Mouse (Mus musculus): Measurements from ENCODE around the gene Mex3a.
A peak's percentile ranks its signal among the peaks of the same experiment; 100 is the strongest.

Gene Mex3a

DNA sequence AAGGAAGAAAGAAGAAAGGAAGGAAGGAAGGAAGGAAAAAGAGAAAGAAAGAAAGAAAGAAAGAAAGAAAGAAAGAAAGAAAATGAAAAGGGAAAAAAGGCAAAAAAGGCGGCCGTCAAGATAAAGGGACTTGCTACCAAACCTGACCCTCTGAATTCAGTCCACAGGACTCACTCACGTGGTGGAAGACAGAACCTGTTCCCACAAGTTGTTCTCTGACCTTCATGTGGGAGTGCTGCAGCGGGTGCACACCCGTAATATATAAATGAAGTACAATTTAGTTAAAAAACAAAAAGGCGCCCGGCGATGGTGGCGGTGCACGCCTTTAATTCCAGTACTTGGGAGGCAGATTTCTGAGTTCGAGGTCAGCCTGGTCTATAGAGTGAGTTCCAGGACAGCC lies 3.5 kb upstream of the Mex3a start:
- DNase-seq (ENCODE audit: low spot score in 2 of 2) = no peak

DNA sequence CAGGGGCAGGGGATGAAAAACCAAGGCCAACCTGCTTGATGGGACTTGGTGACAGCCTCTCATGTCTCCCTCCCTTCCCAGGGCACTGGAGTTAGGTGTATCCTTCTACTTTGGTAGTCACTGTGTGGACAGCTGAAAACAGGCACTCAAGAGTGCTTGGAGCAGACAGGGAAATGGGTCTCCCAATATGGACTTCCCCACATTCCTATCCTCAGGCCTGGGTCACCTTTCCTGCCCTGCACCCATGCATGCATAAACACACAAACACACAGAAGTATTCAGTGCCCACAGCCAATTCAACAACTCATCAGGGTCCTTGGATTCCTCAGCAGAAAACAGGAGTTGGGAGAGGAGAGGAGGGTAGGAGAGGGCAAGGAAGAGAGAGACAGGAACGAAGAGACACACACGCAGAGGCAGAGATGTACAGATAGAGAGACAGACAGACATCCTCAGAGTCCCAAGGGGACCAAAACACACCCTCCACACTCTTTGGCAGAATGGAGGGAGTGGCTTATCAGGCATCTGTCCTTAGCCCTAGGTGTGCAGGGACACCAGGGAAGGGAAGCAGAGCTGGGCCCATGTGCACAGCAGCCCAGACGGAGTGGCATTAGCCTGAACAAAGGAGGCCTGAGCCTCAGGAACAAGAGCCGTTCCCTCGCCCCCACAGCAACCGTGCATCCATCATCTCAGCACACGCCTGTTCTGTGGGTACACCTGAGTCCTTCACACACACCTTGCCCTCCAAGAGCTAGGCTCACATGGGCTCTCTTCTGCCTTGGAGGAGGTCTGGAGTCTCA lies 2.8 kb upstream of the Mex3a start:
- no peak for DNase-seq (ENCODE audit: low spot score in 2 of 2)

DNA sequence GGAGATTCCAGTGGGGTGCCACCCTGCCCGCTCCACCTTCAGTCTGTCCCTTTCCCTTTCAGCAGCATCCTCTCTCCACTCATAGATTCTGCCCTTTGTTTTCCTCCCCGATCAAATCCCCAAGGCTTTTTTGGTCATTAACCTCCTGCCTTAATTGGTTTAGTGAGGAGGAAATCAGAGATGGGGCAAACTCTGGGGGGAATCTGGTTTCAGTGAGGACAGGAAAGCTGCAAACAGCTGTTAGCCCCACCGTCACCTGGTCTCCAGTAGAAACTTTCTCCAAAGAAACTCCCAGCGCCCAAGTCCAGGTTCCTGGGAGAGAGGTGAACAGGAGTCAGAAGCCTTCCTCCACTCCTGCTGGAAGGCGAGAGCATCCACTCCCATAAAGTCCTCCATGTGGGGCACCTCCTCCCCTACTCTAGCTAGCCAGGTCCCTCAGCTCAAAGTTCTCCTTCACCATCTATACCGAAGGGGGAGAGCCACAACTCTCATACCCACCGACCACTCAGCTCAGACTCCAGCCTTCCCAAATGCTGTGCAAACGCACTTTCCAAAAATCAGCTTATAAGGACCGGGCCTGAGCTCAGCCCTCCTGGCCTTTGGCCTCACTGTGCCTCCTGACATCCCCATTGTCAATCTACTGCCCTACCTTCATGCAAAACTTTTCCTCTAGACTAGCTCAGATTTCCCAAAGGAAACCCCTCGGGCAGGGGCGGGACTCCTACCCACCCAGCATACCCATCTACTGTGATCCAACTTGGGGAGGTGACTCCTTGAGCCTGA lies 1.9 kb upstream of the Mex3a start:
- no peak for DNase-seq (ENCODE audit: low spot score in 2 of 2)

DNA sequence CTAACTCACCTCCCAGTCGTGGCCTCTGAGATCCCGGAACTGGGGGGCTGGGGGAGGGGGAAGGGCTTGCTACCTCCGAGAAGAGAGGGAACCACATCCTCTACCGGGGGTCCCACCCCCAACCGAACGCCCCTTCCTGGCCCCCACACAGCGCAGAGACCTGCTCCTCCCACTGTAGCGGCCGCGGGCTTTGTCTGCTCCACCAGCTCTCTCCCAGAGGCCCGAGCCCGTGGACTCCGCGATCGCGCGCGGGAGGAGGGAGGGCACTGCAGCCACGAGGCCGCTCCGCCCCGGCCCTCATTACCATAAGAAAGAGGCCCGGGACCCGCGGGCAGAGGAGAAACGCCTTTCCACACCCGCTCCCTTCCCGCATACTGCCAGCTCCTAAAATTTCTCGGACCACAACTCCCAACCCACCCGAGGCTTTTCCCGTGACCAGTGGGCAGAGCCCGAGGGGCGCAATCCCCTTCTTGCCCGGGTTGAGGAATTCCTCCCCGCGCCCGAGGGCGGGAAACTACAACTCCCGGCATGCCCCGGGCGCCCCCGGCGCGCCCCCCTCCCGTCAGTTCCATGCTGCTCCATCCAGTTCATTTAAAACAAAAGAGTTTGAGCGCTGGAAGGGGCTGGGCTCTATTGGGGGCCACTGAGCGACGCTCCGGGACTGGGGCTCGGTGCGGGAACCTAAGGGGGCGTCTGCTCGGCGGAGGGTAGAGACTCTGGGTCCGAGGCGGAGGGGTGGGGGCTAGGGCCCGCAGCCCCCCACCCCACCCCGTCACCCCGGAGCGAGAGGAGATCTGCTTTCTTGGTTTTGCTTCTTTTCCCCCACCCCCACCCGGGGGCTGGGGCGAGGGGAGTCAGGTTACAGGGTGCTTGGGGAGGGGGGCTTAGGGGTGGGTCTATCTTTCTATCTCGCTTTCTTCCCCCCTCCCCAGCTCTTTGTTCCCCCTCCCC lies 572 bp upstream of the Mex3a start:
- peak; percentile 87 to 88 for DNase-seq (ENCODE audit: low spot score in 2 of 2)

DNA sequence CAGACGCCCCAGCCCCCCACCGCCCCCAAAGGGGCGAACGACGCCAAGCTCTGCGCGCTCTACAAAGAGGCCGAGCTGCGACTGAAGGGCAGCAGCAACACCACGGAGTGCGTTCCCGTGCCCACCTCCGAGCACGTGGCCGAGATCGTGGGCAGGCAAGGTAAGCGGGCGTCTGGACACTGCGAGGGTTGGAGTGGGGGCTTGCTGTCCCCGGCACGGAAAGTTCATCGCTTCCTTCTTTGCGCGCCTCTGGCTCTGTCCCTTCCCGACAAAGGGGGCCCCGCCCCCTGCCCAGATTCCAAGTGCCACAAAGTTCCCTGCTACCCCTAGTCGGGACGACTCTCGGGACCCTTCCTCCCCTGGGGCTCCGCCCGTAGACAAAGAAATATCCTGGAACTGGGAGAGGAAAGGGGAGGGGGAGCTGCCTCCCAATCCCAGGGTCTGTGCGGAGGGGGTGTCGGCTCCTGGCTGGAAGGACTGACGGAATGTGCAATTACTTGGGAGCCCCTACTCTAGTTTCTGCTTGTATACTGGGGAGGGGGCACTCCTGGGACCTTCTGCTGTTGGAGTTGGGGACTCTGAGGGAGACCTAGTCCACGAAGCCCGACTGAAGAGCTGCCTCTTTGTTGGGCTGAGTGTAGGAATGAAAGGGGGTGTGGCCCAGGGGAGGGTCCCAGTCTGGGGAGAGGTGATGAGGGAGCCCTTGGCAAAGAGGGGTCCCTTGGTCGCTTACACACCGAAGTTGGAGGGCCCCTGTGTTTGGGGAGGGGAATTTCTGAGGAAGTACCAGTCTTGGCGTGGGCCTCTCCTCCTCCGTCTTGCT lies 705 bp downstream of the Mex3a start:
- DNase-seq (ENCODE audit: low spot score in 2 of 2) = peak in 1 of 2 experiments; percentile 47

DNA sequence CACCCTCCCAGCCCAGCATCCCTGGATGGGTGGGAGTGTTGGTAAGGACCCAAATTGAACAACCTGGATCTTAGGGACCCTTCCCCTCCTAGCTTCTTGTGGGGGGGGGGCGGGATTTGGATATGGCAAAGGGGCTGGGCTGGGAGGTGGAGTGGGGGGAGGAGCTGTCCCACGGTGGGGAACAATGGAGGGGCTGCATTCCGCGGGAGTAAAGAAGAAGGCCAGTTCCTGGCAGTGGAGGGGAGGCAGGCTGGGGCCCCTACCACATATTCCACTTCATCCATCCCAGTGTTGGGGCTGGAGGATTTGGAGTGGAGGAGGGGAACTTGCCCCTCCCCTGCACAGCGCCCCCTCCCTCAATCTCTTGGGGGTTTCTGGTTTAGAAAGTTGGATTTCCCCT lies 1.5 kb downstream of the Mex3a start:
- no peak for DNase-seq (ENCODE audit: low spot score in 2 of 2)

DNA sequence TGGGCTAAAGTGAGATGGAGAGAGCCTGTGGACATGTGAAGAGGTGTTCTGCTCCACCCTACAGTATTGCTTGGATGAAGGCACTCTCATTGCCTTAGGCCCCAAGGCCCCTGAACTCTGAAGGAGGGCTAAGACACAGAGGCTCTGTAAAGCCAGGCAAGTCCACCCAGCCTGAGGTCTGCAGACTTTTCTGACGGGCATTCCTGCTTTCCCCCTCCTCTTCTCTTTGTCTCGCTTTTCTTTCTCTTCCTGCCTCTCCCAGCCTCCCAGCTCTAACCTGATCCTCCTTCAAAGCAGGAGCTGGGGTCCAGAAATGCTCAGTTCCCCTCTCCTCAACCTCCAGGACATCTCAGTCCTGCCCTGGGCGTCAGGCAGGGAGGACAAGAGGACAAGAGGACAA lies 2.8 kb downstream of the Mex3a start:
- no peak for DNase-seq (ENCODE audit: low spot score in 2 of 2)

DNA sequence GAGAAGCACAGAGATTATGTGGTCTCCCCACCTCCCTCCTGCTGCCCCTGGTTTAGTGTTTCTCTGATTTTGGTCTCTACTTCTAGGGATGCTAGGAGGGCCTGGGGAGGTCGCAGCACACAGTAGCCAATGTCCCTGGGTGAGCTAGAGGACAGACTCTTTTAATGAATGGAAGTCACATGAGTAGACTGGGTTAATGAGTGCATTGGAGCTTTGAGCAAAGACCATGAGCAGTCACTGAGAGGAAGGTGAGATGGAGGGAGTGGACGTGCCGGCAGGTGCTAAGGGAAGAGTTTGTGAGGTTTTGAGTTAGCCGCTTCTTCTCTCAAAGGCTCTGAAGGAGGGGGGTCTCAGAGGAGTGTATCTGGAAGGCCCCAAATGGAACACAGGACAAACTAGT lies 3.3 kb downstream of the Mex3a start:
- no peak for DNase-seq (ENCODE audit: low spot score in 2 of 2)

DNA sequence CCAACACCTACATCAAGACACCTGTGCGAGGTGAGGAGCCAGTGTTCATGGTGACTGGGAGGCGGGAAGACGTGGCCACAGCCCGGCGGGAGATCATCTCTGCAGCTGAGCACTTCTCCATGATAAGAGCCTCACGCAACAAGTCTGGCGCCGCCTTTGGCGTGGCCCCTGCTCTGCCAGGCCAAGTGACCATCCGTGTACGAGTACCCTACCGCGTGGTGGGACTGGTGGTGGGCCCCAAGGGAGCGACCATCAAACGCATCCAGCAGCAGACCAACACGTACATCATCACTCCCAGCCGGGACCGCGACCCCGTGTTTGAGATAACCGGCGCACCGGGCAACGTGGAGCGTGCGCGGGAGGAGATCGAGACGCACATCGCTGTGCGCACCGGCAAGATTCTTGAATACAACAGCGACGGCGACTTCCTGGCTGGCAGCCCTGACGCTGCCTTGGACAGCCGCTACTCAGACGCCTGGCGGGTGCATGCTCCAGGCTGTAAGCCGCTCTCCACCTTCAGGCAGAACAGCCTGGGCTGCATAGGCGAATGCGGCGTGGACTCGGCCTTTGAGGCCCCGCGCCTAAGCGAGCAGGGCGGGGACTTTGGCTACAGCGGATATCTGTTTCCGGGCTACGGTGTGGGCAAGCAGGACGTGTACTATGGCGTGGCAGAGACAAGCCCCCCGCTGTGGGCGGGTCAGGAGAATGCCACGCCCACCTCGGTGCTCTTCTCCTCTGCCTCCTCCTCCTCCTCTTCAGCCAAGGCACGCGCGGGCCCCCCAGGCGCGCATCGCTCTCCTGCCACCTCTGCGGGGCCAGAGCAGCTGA lies 4.1 kb downstream of the Mex3a start:
- DNase-seq (ENCODE audit: low spot score in 2 of 2) = peak; percentile 73 to 74

DNA sequence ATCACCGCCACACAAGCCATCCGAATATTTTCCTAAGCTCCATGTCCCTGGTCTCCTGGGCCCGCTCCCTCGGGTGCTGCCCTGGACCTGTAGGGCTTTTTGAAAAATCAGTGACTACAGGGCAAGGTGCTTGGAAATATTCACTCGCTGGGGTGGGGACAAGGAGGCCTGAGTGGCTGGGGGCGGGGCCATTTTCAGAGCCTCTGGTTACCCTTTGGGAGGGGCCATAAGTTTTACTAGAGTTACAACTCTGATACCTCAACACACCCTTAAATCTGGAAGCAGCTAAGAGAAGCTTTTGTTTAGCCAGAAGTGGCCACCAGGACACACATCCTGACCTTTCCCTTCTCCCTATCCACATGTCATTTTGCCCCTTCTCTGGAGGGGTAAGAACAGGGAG lies 5.0 kb downstream of the Mex3a start:
- DNase-seq (ENCODE audit: low spot score in 2 of 2) = no peak

DNA sequence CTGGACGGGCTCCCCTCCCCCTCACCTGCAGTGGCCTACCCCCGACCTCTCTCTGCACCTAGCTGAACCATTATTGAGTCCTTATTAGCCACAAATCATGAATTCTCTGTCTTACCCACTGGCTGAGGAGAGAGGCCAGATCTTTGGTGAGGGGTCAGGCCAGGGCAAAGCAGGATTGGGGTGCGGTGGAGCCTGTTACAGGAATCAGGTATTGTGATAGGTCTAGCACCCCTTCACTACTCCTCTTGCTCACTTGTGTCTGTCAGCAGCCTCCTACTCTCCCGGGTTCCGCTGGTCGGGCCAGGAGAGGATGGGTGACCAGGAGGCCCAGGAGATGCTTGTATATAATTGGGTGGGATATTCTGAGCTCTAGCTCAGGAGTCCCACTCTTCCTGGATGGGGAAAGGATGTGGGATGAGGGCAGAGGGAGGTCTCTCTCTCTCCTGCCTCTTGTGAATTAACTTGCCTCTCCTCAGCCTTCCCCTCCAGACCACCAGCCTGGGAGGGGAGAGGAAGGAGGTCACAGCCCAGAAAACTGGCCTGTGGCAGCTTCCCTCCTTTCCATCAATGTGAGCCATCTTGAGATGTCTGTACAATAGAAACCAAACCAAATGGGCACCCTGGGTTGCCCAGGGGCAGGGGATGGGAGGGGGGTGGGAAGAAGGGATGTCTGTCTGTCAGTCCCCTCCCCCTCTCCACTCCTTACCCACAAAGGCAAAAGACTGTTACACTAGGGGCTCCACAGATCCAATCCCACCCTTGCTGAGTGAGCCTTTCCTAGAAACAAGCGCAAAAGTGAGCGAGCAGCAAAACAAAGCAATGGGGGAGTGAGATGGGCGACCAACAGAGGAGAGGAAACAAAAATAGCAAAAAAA lies 6.3 kb downstream of the Mex3a start:
- DNase-seq (ENCODE audit: low spot score in 2 of 2) = no peak

DNA sequence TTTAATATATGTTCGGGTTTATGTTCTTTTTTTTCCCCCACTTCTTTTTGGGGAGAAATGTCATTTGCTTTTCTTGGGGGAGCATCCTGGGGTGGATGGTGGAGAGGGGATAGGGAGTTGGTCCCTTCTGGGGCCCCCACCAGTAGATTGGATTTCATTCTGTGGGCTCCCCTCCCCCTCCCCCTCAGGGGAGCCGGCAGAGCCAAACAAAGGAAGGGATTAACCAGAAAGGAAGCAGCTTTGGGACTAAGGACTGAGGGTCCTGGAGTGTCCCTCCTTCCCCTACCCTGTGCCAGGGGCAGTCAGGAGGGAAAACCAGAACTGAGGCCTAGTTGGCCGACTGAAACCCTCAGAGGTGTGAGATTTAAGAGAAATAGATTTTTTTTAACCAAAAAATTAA lies 7.2 kb downstream of the Mex3a start:
- no peak for DNase-seq (ENCODE audit: low spot score in 2 of 2)

DNA sequence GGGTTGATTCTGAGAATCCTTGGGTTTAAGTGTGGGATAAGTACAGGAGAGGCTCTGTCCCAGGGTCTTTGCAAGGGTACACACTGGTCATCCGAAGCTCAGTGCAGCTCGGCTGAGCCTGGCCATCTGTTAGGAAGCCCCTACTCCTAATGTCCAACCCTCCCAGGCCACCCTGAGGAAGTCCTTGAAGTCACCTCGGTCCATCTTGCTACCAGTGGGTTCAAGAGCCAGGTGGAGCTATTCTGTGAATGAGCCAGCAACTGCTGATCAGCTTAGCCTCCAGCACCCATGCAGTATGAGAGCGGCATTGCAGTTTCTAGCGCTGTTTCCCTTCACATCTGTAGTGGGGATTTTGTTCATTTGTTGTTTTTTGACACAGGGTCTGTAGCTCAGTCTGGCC lies 7.9 kb downstream of the Mex3a start:
- no peak for DNase-seq (ENCODE audit: low spot score in 2 of 2)

DNA sequence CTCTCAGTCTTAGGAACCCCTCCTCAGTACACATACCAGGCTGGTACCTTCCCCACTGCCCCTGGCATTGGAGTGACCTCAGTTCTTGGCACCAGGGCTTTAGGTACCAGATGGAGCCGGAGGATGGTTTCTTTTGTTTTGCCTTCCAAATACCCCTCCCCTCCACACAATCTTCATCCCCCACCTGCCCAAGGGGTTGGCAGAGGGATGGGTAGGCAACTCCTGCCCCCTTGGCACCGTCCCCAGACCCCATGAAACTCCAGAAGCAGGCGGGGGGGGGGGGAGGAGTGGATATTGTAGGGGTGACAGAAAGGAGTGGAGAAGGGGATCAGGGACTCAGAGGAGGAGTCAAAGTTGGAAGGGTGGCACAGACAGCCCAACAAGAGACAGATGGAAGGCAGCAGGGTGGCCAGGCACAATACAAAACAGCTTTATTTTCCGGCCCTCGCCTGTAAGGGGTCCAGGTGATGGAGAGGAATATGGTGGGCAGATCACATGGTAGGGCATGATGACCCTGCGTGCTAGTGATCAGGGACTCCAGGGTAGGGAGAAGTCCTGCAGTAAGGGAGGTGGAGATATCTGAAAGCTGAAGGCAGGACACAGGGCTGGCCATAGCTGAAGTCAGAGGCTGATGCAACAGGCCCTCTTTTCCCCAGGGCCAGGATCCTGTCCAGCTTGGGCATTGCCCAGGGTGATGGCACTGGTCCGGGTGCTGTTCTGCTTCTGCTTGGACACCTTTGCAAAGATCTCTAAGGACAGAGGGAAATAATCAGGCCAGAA lies 9.6 kb downstream of the Mex3a start:
- DNase-seq (ENCODE audit: low spot score in 2 of 2) = no peak

DNA sequence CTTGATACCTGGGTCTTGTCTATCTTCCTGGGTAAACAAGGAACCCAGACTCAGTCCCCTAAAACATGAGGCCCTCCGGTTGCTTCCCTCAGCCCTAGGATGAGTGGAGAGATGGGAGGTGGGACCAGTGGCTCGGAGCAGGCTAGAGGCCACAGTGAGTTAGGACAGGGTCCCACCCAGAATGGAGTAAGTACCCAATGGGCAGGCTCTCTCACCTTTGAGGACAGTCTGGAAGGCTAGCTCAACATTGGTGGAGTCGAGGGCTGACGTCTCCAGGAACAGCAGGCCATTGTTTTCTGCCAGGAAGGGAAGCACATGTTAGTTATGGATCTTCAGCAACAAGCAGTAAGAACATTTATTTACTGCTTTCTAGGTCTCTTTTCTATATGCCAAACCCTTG lies 10.3 kb downstream of the Mex3a start:
- no peak for DNase-seq (ENCODE audit: low spot score in 2 of 2)

DNA sequence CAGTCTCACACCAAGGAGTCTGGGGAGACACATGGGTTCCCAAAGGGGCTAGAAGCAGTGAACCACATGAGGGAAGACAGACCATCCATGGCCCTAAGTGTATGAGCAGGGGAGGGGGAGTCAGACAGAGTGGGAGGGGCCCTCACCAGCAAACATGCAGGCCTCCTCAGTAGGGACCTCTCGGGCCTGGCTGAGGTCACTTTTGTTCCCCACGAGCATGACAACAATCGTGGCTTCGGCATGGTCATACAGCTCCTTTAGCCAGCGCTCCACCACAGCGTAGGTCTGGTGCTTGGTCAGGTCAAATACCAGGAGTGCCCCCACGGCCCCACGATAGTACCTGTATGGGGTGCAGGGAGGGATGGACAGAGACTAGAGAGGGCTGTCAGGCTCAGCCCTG lies 11.0 kb downstream of the Mex3a start:
- no peak for DNase-seq (ENCODE audit: low spot score in 2 of 2)

DNA sequence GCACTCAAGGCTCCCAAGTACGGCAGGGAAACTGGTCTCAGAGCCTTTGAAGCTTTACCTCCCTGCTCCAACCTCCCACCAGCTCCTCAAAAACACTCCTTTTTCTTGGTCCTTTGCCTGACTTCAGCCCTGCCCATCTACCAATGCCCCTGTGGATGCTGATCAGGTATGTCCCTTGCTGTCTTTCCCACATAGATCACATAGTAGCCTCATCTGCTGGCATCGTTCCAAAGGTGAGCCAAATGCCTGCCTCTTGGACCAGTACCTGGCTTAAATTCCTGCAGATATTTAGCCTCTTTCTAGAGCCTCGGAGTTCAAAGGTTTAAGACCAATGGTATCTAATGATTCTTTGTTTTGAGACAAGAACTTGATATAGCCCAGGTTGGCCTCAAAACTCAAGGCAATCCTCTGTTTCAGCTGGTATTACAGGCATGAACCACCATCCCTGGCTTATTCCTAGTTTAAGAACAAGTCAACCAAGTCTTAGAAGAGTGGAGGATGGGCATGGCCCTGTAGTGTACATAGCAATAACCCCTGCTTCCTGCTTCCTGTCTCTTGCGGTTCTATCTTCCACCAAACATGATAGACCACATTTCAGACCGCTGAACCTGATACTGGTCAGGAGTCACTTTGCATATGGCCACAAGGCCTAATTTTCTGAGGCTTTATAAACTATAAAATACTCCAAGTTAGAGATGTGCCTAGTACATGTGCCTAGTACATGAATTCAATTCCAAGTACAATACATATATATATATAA lies 11.6 kb downstream of the Mex3a start:
- DNase-seq (ENCODE audit: low spot score in 2 of 2) = no peak

DNA sequence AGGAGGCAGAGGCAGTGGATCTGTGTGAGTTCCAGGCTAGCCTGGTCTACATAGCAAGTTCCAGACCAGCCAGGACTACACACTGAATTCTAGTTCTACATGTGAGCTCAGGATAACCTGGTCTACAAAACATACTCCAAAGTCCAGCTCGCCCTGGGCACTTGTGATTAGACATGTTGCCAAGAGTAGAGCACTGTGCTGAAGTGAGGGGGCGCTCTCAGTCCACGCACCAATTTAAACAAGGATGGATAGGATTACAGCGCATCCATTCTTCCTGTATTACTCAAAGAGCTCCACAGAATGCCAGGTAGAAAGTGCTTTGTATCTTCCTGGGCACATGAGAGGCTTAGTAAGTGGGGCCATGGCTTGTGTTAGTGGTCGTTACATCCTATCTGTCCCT lies 12.3 kb downstream of the Mex3a start:
- no peak for DNase-seq (ENCODE audit: low spot score in 2 of 2)

Data from urinary bladder, postnatal 4 days (tissue).